Mouse (Mus musculus) MN1 (cell line): ENCODE measurements around the gene Fignl1.
A peak's percentile ranks its signal among the peaks of the same experiment; 100 is the strongest.

ENCODE experiments used
- DNase-seq: peaks from one replicate; pipeline ENCODE4 v3.0.0-alpha.2; 2016; ENCODE audit warnings: low spot score

Gene Fignl1

GRCm38 (mm10) chr11:11809404-11810175, 828 bp upstream of the Fignl1 start:
- no peak for DNase-seq

GRCm38 (mm10) chr11:11808035-11808819, 535 bp downstream of the Fignl1 start:
- DNase-seq: peak; percentile 26

- no peak for DNase-seq
Measured at GRCm38 (mm10) chr11:11805951-11806350, 2.8 kb downstream of the Fignl1 start.

GRCm38 (mm10) chr11:11804421-11804820, 4.3 kb downstream of the Fignl1 start:
- DNase-seq: no peak

- no peak for DNase-seq
Measured at GRCm38 (mm10) chr11:11801067-11801466, 7.7 kb downstream of the Fignl1 start.

GRCm38 (mm10) chr11:11800304-11800703, 8.5 kb downstream of the Fignl1 start:
- no peak for DNase-seq

- DNase-seq: no peak
Measured at GRCm38 (mm10) chr11:11798690-11799089, 10.1 kb downstream of the Fignl1 start.

- DNase-seq: no peak
Measured at GRCm38 (mm10) chr11:11794626-11795025, 14.1 kb downstream of the Fignl1 start.

- DNase-seq: peak; percentile 86
Measured at GRCm38 (mm10) chr11:11788521-11788974, 20.2 kb downstream of the Fignl1 start.

- no peak for DNase-seq
Measured at GRCm38 (mm10) chr11:11785457-11785856, 23.3 kb downstream of the Fignl1 start.

- no peak for DNase-seq
Measured at GRCm38 (mm10) chr11:11781728-11782127, 27.0 kb downstream of the Fignl1 start.

- DNase-seq: no peak
Measured at GRCm38 (mm10) chr11:11778345-11778744, 30.4 kb downstream of the Fignl1 start.

- no peak for DNase-seq
Measured at GRCm38 (mm10) chr11:11777796-11778195, 31.0 kb downstream of the Fignl1 start.

GRCm38 (mm10) chr11:11777246-11777645, 31.5 kb downstream of the Fignl1 start:
- no peak for DNase-seq

GRCm38 (mm10) chr11:11776822-11777174, 32.0 kb downstream of the Fignl1 start:
- no peak for DNase-seq

GRCm38 (mm10) chr11:11776071-11776821, 32.5 kb downstream of the Fignl1 start:
- DNase-seq: no peak

GRCm38 (mm10) chr11:11774893-11775292, 33.9 kb downstream of the Fignl1 start:
- DNase-seq: no peak

GRCm38 (mm10) chr11:11774384-11774783, 34.4 kb downstream of the Fignl1 start:
- DNase-seq: no peak

GRCm38 (mm10) chr11:11772196-11772595, 36.6 kb downstream of the Fignl1 start:
- no peak for DNase-seq

- no peak for DNase-seq
Measured at GRCm38 (mm10) chr11:11770691-11771090, 38.1 kb downstream of the Fignl1 start.

- no peak for DNase-seq
Measured at GRCm38 (mm10) chr11:11769281-11769680, 39.5 kb downstream of the Fignl1 start.

- DNase-seq: no peak
Measured at GRCm38 (mm10) chr11:11768057-11768456, 40.7 kb downstream of the Fignl1 start.

GRCm38 (mm10) chr11:11766736-11767135, 42.0 kb downstream of the Fignl1 start:
- DNase-seq: no peak
